Mouse (Mus musculus) C2C12 (cell line): ENCODE data around the gene Tbc1d13. TPM values are rescaled to one million over a fixed set of nuclear protein-coding genes. Genes with fewer than 3 reads are reported as not detected.
"Not testable (repeated sequence)": the region's sequence is repeated elsewhere in the genome, so short reads cannot be mapped to it uniquely, and the experiment has no call there.

Experiments
- H3K27me3 ChIP-seq: one replicate; pipeline ENCODE4 v1.6.1; 2011; ENCODE audit not compliant: control insufficient read depth, insufficient read depth, insufficient read length
- H3K36me3 ChIP-seq: one replicate; pipeline ENCODE4 v1.6.1; 2011; ENCODE audit not compliant: control insufficient read depth, insufficient read depth
- H3K4me3 ChIP-seq: one replicate; pipeline ENCODE4 v1.5.1; 2011; ENCODE audit warnings: mild to moderate bottlenecking, control low read depth; ENCODE audit not compliant: poor library complexity, insufficient read depth, severe bottlenecking
- H3K79me2 ChIP-seq: one replicate; pipeline ENCODE4 v1.6.1; 2011; ENCODE audit not compliant: control insufficient read depth, insufficient read depth
- H3K79me3 ChIP-seq: one replicate; pipeline ENCODE4 v1.6.1; 2011; ENCODE audit warnings: low read depth, control low read depth
- H3ac ChIP-seq: one replicate; pipeline ENCODE3; 2011; ENCODE audit warnings: low read depth; ENCODE audit not compliant: control insufficient read depth, insufficient read length
- CEBPB ChIP-seq: IDR thresholded peaks from one replicate; pipeline ENCODE4 v1.6.1; 2011; ENCODE audit warnings: low read depth, mild to moderate bottlenecking, control low read depth, moderate library complexity
- CTCF ChIP-seq: IDR thresholded peaks from one replicate; pipeline ENCODE4 v1.5.1; 2011; ENCODE audit not compliant: control insufficient read depth, insufficient read depth, insufficient read length
- FOSL1 ChIP-seq: IDR thresholded peaks from one replicate; pipeline ENCODE4 v1.8.0; 2011; ENCODE audit warnings: mild to moderate bottlenecking, low read length; ENCODE audit not compliant: poor library complexity, insufficient read depth, severe bottlenecking
- MAX ChIP-seq: IDR thresholded peaks from one replicate; pipeline ENCODE4 v1.6.1; 2011; ENCODE audit warnings: mild to moderate bottlenecking, control low read depth
- MYOD1 ChIP-seq: IDR thresholded peaks from one replicate; pipeline ENCODE4 v1.6.1; 2011; ENCODE audit warnings: low read depth; ENCODE audit not compliant: control insufficient read depth, insufficient read length
- MYOG ChIP-seq: IDR thresholded peaks from one replicate; pipeline ENCODE4 v1.6.1; 2011; ENCODE audit not compliant: control insufficient read depth, insufficient read length; ENCODE audit errors: extremely low read depth
- USF1 ChIP-seq: IDR thresholded peaks from one replicate; pipeline ENCODE4 v1.6.1; 2011; ENCODE audit warnings: low read depth, mild to moderate bottlenecking, control low read depth, moderate library complexity
- polyA plus RNA-seq: library from polyadenylated mRNA; unstranded; fragments of >200 nt; fragmentation: generic; extraction: Trizol; gene quantifications from one replicate; pipeline ENCODE4 v1.2.1, GENCODE M21; 2012; ENCODE audit warnings: missing spikeins

Tbc1d13 gene
- polyA plus RNA-seq, 1 experiment = 25.3 TPM

DNA sequence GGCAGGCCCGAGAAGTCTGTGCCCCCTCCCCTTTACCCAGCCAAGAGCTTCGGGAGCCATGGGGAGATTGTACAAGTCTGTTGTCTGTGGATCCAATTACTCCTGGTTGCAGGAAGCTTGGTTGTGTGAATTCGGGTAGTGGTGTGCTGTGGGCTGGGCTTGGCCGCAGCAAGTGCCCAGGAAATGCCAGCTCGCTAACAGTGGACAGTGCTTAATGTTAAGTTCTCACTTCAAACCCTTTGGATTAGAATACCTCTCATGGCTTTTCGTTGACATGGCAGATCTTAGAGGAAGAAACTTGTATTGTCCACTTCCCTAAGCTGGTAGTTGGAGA lies 799 bp downstream of the Tbc1d13 start:
- peaks cover 20% of the 10 kb centered on the region for H3K36me3 ChIP-seq
- no peaks in the 10 kb centered on the region for H3K27me3 ChIP-seq
- H3K79me3 ChIP-seq = peaks cover 4% of the 10 kb centered on the region
- no peak for TF ChIP-seq FOSL1
- TF ChIP-seq MYOG = no peak
- no peak for TF ChIP-seq CTCF
- TF ChIP-seq USF1 = no peak
- no peak for TF ChIP-seq MYOD1
- TF ChIP-seq MAX = no peak
- no peak for TF ChIP-seq CEBPB
- H3K4me3 ChIP-seq = peak overlapping the region; percentile 92
- peak overlapping the region; percentile 95 for H3ac ChIP-seq
- H3K79me2 ChIP-seq = peaks cover 36% of the 10 kb centered on the region

DNA sequence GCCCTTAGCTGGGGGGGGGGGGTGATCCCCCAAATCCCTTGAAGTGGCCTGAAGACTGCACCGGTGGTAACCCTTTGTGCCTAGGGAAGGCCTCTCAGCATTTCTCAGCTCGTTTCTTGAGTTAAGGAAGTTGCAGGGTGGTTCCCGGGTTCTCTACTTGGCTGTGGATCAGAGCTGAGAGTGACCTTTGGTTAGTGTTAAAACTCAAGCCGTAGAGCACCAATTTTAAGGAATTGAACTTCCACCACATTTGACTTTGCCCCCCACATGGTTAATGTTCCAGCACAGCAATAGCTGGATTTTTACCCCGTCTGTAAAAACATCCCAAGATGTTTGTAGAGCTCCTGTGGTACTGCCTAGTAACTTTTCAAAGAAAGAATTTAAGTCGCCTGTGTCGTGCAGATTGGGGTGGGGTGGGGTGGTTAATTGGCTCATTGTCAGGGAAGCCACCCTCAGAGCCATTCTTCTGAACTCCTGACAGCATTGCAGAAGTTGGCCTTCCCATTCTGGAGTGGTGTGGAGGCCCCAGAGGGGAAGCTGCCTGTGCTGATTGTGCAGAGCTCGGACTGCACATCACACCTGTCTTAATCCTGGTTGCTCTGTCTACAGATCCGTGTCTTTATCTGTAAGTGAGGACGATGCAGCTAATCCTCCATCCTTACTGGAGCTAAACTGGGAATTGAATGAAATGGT lies 1.5 kb downstream of the Tbc1d13 start:
- Histone ChIP-seq H3ac (no peak overlapping the region), H3K27me3 (no peaks in the 10 kb centered on the region), H3K36me3 (peaks cover 22% of the 10 kb centered on the region), H3K79me2 (peaks cover 36% of the 10 kb centered on the region), H3K4me3 (peak overlapping the region; percentile 92), H3K79me3 (peaks cover 4% of the 10 kb centered on the region)
- no peak for TF ChIP-seq FOSL1
- no peak for TF ChIP-seq CTCF
- TF ChIP-seq MYOG = no peak
- TF ChIP-seq CEBPB = no peak
- TF ChIP-seq USF1 = no peak
- TF ChIP-seq MAX = no peak
- no peak for TF ChIP-seq MYOD1

DNA sequence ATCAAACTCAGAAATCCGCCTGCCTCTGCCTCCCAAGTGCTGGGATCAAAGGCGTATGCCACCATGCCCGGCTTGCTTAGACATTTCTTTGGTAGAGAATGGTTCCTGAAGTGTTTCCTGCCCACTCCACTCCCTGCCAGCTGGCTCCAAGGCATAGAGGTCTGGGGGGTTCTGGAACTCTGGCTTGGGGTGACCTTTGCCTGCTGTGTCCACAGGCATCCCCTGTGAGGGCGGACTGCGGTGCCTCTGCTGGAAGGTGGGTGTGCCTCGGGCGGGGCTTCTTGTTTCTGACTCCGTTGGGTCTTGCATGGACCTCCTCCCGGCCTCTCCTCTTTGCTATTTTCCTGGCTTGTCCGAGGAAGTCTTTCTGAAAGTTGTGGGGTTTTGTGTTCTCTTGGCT lies 2.9 kb downstream of the Tbc1d13 start:
- Histone ChIP-seq H3K79me3 (peaks cover 4% of the 10 kb centered on the region), H3K36me3 (peaks cover 36% of the 10 kb centered on the region), H3ac (no peak overlapping the region), H3K79me2 (peaks cover 36% of the 10 kb centered on the region), H3K27me3 (no peaks in the 10 kb centered on the region), H3K4me3 (no peak overlapping the region)
- TF ChIP-seq FOSL1 (no peak), MYOD1 (no peak), MAX (no peak), CTCF (no peak), USF1 (no peak), MYOG (no peak), CEBPB (no peak)

DNA sequence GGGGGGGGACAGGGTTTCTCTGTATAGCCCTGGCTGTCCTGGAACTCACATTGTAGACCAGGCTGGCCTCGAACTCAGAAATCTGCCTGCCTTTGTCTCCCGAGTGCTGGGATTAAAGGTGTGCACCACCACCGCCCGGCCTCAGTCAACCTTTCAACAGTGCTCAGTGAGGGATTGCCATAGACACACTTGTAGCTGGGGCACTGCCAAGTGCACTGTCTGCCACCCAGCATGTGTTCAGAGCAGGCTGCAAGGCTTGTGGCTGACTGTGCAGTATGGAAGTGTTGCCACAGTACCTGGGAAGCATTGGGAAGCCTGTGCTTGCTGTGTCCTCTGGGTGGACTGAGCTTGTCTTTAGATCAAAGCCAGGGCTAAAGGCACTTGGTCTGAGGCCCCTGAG lies 6.5 kb downstream of the Tbc1d13 start:
- H3K36me3 ChIP-seq = peaks cover 53% of the 10 kb centered on the region
- H3K79me2 ChIP-seq = peaks cover 22% of the 10 kb centered on the region
- H3K4me3 ChIP-seq, H3ac ChIP-seq, H3K79me3 ChIP-seq, H3K27me3 ChIP-seq: not testable (repeated sequence)

DNA sequence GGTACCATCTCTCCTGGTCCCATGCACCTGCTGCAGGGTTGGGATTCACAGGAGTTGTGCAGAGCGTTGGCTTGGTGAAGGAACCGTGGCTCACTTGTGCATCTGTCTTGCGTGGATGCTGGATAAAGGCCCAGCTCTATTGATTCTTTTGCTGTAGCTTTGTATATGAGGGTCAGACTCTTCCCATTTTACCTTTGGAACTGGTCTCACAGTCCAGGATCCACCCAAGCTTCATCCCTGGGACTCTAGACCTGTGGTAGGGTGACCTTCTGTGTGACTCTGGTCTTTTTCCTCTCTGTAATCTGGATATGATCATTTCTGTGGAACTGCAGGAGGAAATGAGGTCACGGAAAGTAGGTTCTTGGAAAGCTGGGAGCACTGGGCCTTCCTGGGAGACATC lies 10.9 kb downstream of the Tbc1d13 start:
- TF ChIP-seq MYOG = no peak
- no peak for TF ChIP-seq USF1
- no peak for TF ChIP-seq FOSL1
- no peak for TF ChIP-seq CTCF
- TF ChIP-seq MAX = no peak
- no peak for TF ChIP-seq CEBPB
- no peak for TF ChIP-seq MYOD1
- Histone ChIP-seq H3K4me3 (no peak overlapping the region), H3K27me3 (no peaks in the 10 kb centered on the region), H3K79me2 (no peaks in the 10 kb centered on the region), H3K79me3 (no peaks in the 10 kb centered on the region), H3ac (no peak overlapping the region), H3K36me3 (peaks cover 57% of the 10 kb centered on the region)

DNA sequence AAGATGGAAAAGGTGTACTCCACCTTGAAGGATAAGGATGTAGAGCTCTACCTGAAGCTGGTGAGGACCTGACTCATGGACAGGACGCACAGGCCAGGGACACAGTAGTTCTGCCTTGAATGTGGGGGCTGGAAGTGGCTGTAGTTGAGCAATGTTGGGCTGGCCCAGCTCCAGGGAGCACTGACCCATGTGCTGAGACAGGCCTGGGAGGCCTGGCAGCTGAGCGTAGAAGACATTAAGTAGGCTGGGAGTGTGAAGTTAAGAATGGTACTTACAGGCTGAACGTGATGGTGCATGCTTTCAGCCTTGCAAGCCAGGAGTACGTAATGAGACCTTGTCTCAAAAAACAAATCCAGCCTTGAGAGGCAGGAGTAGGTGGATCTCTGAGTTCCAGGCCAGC lies 13.9 kb downstream of the Tbc1d13 start:
- no peak overlapping the region for H3ac ChIP-seq
- TF ChIP-seq FOSL1 (no peak), CEBPB (no peak), MAX (no peak), USF1 (no peak), MYOG (no peak), CTCF (no peak), MYOD1 (no peak)
- no peaks in the 10 kb centered on the region for H3K79me2 ChIP-seq
- no peaks in the 10 kb centered on the region for H3K79me3 ChIP-seq
- peaks cover 35% of the 10 kb centered on the region for H3K36me3 ChIP-seq
- no peak overlapping the region for H3K4me3 ChIP-seq
- no peaks in the 10 kb centered on the region for H3K27me3 ChIP-seq
